Mouse (Mus musculus) thymus, postnatal 4 days (tissue): Measurements from ENCODE around the gene Acbd6.

Experiments
- DNase-seq: peaks from one replicate; pipeline ENCODE4 v3.0.0; 2021

Gene Acbd6

GRCm38 (mm10) chr1:155654961-155655360 lies 97.0 kb downstream of the Acbd6 start:
- DNase-seq = no peak

- no peak for DNase-seq
Observed at GRCm38 (mm10) chr1:155656321-155656720, 98.4 kb downstream of the Acbd6 start.

- no peak for DNase-seq
Observed at GRCm38 (mm10) chr1:155663994-155664393, 106.1 kb downstream of the Acbd6 start.

GRCm38 (mm10) chr1:155675570-155675969 lies 117.7 kb downstream of the Acbd6 start:
- DNase-seq = no peak

GRCm38 (mm10) chr1:155681116-155681799 lies 123.3 kb downstream of the Acbd6 start:
- no peak for DNase-seq

GRCm38 (mm10) chr1:155686816-155687215 lies 128.9 kb downstream of the Acbd6 start:
- no peak for DNase-seq

GRCm38 (mm10) chr1:155689141-155689540 lies 131.2 kb downstream of the Acbd6 start:
- DNase-seq = no peak

GRCm38 (mm10) chr1:155689558-155689957 lies 131.6 kb downstream of the Acbd6 start:
- no peak for DNase-seq

- no peak for DNase-seq
Observed at GRCm38 (mm10) chr1:155692230-155692629, 134.3 kb downstream of the Acbd6 start.

- DNase-seq = no peak
Observed at GRCm38 (mm10) chr1:155693026-155693425, 135.1 kb downstream of the Acbd6 start.

- no peak for DNase-seq
Observed at GRCm38 (mm10) chr1:155693443-155693842, 135.5 kb downstream of the Acbd6 start.

- DNase-seq = no peak
Observed at GRCm38 (mm10) chr1:155698373-155699159, 140.6 kb downstream of the Acbd6 start.

GRCm38 (mm10) chr1:155700886-155701285 lies 143.0 kb downstream of the Acbd6 start:
- DNase-seq = no peak

GRCm38 (mm10) chr1:155703191-155703680 lies 145.3 kb downstream of the Acbd6 start:
- DNase-seq = no peak

- no peak for DNase-seq
Observed at GRCm38 (mm10) chr1:155704182-155704581, 146.3 kb downstream of the Acbd6 start.

- DNase-seq = no peak
Observed at GRCm38 (mm10) chr1:155713306-155713705, 155.4 kb downstream of the Acbd6 start.

- DNase-seq = no peak
Observed at GRCm38 (mm10) chr1:155715366-155715765, 157.4 kb downstream of the Acbd6 start.

GRCm38 (mm10) chr1:155717301-155717700 lies 159.4 kb downstream of the Acbd6 start:
- no peak for DNase-seq

- no peak for DNase-seq
Observed at GRCm38 (mm10) chr1:155718851-155719250, 160.9 kb downstream of the Acbd6 start.

GRCm38 (mm10) chr1:155720006-155720405 lies 162.1 kb downstream of the Acbd6 start:
- DNase-seq = no peak

- DNase-seq = peak; percentile 51
Observed at GRCm38 (mm10) chr1:155721443-155721842, 163.5 kb downstream of the Acbd6 start.

- peak; percentile 67 for DNase-seq
Observed at GRCm38 (mm10) chr1:155722185-155722584, 164.3 kb downstream of the Acbd6 start.

- DNase-seq = no peak
Observed at GRCm38 (mm10) chr1:155724301-155724700, 166.4 kb downstream of the Acbd6 start.

- DNase-seq = no peak
Observed at GRCm38 (mm10) chr1:155725876-155726275, 168.0 kb downstream of the Acbd6 start.
